Mouse (Mus musculus) embryonic facial prominence, embryonic 13.5 days (tissue): ENCODE data around the gene 6330409D20Rik. TPM values are rescaled to one million over a fixed set of nuclear protein-coding genes. Genes with fewer than 3 reads are reported as not detected.

ENCODE experiments used
- ATAC-seq: fragments of 200-750 bp; cut with Nextera tagmentation; 2 replicates; pipeline ENCODE4 v1.8.0; 2017; ENCODE audit warnings: low read depth; ENCODE audit not compliant: insufficient number of reproducible peaks, insufficient read depth, low FRiP score, low TSS enrichment
- H3K27ac ChIP-seq: fragments of 300-500 bp; sonication (generic); 2 replicates; pipeline ENCODE4 v1.5.1; 2015; ENCODE audit warnings: moderate library complexity, mild to moderate bottlenecking, inconsistent platforms
- H3K27me3 ChIP-seq: fragments of 300-500 bp; sonication (generic); 2 replicates; pipeline ENCODE4 v1.6.1; 2015; ENCODE audit warnings: mild to moderate bottlenecking, inconsistent platforms
- H3K36me3 ChIP-seq: fragments of 300-500 bp; sonication (generic); 2 replicates; pipeline ENCODE4 v1.6.1; 2015; ENCODE audit warnings: mild to moderate bottlenecking, inconsistent platforms
- H3K4me1 ChIP-seq: fragments of 300-500 bp; sonication (generic); 2 replicates; pipeline ENCODE4 v1.6.1; 2015; ENCODE audit warnings: inconsistent platforms
- H3K4me2 ChIP-seq: fragments of 300-500 bp; sonication (generic); 2 replicates; pipeline ENCODE4 v1.6.1; 2015; ENCODE audit warnings: moderate library complexity, mild to moderate bottlenecking, inconsistent platforms
- H3K4me3 ChIP-seq: fragments of 300-500 bp; sonication (generic); 2 replicates; pipeline ENCODE4 v1.5.1; 2015; ENCODE audit warnings: mild to moderate bottlenecking, inconsistent platforms
- H3K9ac ChIP-seq: fragments of 300-500 bp; sonication (generic); 2 replicates; pipeline ENCODE4 v1.6.1; 2015; ENCODE audit warnings: mild to moderate bottlenecking, inconsistent platforms
- H3K9me3 ChIP-seq: fragments of 300-500 bp; sonication (generic); 2 replicates; pipeline ENCODE4 v1.6.1; 2016; ENCODE audit warnings: inconsistent platforms
- WGBS: fragments of 180-500 bp; shearing (Covaris S2); methylation state at CpG from one replicate; pipeline ENCODE4 v1.1.7; 2015; ENCODE audit warnings: mixed read lengths; 5-methylcytosine and 5-hydroxymethylcytosine counted together
- polyA plus RNA-seq: library from polyadenylated mRNA; unstranded; fragments of >200 nt; fragmentation: Nextera tagmentation; extraction: Ambion mirVana; gene quantifications from 2 replicates; pipeline ENCODE4 v1.2.1, GENCODE M21; 2015

6330409D20Rik gene
- polyA plus RNA-seq: 0.34 and 0.58 TPM in 2 replicates

DNA sequence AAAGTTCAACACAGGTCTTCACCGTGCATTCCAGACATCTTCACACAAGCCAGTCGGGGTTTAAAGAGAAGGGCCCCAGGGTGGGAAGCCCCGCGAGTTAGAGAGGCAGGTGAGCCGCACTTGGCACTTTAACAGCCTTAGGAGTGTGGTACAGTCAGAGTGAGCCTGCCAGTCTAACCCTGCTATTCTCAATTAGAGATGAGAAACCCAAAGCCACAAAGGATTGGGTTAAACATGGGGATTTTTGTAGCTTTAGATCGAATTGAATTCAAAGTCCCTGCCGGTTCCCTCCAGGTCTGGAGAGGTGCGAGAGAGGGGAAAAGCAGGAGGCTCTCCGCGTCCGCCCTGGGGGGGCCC, at the start of gene 6330409D20Rik:
TSS of gene 6330409D20Rik (minus strand) at position 101 of the 357 bp plus-strand sequence.
- Histone ChIP-seq H3K4me2 (peak within 1 kb of the TSS; percentile 91), H3K9ac (peak within 1 kb of the TSS; percentile 66), H3K9me3 (no peaks in the 10 kb centered on the region), H3K27ac (no peak within 1 kb of the TSS), H3K36me3 (peaks cover 15% of the 10 kb centered on the region), H3K4me3 (peak within 1 kb of the TSS; percentile 48), H3K27me3 (peaks cover 32% of the 10 kb centered on the region), H3K4me1 (peaks cover 20% of the 10 kb centered on the region)
- WGBS: 5% methylated on average over 11 of the region's 11 CpGs
- ATAC-seq: no peak

DNA sequence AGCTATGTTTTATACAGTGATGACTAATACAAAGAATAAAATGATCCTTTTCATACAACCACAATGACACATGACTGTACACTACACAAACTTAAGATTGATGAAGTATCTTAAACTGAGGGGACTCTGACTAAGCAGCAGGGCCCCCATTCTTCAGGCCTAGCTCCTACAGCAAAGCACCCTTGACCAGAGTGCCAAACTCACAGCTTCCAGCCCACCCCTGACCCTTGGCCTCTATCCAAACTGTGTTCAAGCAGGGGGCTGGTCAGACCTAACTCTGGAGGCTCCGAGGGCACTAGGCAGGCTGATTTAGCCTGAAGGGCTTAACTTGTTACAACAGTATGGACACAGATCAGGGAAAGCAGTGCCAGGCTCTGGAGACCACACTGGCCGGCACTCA, 47.8 kb upstream of the 6330409D20Rik start:
- ATAC-seq: no peak
- no peak overlapping the region; the same call in 1 of the 2 replicates for H3K9ac ChIP-seq
- no peak overlapping the region for H3K27ac ChIP-seq
- no peaks in the 10 kb centered on the region for H3K27me3 ChIP-seq
- peaks cover 18% of the 10 kb centered on the region for H3K36me3 ChIP-seq
- H3K4me3 ChIP-seq: no peak overlapping the region
- WGBS: 30% methylated on average over 2 of the region's 2 CpGs
- no peak overlapping the region for H3K4me2 ChIP-seq
- H3K9me3 ChIP-seq: no peaks in the 10 kb centered on the region; the same call in 1 of the 2 replicates
- peaks cover 6% of the 10 kb centered on the region; the same call in 1 of the 2 replicates for H3K4me1 ChIP-seq

DNA sequence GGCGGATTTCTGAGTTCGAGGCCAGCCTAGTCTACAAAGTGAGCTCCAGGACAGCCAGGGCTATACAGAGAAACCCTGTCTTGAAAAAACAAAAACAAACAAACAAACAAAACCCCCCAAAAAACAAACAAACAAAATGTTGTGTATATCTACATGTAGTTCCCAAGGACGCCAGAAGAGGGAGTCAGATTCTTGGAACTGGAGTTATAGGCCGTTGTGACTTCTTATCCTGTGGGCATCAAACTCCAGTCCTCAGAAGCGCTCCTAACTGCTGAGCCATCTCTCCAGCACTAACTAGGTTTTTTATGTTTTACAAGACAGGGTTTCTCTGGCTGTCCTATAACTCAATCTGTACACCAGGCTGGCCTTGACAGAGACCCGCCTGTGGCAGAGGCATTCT, 46.4 kb upstream of the 6330409D20Rik start:
- WGBS: 64% methylated on average over 6 of the region's 6 CpGs
- Histone ChIP-seq H3K27ac (no peak overlapping the region), H3K9ac (no peak overlapping the region), H3K4me1 (peaks cover 6% of the 10 kb centered on the region; the same call in 1 of the 2 replicates), H3K4me2 (no peak overlapping the region), H3K9me3 (no peaks in the 10 kb centered on the region; the same call in 1 of the 2 replicates), H3K27me3 (no peaks in the 10 kb centered on the region), H3K36me3 (peaks cover 16% of the 10 kb centered on the region), H3K4me3 (no peak overlapping the region)
- no peak for ATAC-seq

DNA sequence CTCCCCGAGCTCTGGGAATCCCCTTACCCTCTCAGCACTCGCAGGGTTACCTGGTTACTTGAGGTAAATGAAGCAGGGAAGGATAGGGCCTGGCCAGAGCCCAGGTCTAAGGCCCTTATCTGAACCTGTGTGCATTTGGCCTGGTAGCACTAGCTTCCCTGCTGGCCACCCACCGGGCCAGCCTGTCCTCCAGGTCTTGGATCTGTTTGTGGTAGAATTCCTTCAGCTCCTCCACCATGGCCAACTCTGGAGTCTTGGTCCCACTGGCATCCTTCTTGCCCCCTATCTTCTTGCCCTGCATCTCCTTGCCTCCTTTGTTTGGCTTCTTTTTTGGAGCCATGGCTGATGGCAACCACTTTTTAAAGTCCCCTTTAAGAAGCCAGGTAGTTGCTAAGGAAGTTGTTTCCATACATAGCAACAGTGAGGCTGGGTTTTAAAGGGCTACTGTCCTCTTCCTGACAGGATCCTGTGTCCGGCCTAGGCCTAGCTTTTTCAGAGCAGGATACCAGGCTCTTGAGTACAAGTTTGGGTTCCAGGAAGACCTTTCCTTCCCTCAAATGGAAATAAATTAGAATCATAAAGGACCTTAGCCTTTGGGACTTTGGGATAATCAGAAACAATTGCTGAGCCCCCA, 43.3 kb upstream of the 6330409D20Rik start, which contains the start of gene Cfap157:
TSS of gene Cfap157 (minus strand) at position 381 of the 634 bp plus-strand sequence.
- no peaks in the 10 kb centered on the region for H3K36me3 ChIP-seq
- ATAC-seq: no peak

DNA sequence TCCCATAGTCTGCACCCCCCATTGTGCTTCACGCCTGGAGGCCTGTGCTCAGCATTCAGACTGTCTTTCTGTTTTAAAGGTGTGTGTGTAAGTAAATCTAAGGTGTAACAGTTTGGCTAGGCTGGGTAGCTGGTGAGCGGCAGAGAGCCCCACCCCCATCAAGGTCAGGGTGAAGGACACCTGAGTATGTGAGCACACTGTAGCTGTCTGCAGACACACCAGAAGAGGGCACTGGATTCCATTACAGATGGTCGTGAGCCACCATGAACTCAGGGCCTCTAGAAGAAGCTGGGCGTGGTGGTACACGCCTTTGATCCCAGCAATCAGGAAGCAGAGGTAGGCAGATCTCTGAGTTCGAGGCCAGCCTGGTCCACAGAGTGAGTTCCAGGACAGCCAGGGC, 40.9 kb upstream of the 6330409D20Rik start:
- Histone ChIP-seq H3K27me3 (no peaks in the 10 kb centered on the region), H3K4me2 (no peak overlapping the region), H3K9ac (no peak overlapping the region), H3K4me1 (peaks cover 6% of the 10 kb centered on the region; the same call in 1 of the 2 replicates), H3K9me3 (no peaks in the 10 kb centered on the region), H3K4me3 (no peak overlapping the region), H3K36me3 (no peaks in the 10 kb centered on the region), H3K27ac (no peak overlapping the region)
- WGBS: 71% methylated on average over 6 of the region's 6 CpGs
- ATAC-seq: no peak

More for the DNA sequence above, 43.3 kb upstream of the 6330409D20Rik start, which contains the start of gene Cfap157:
- WGBS: 61% methylated on average over 4 of the region's 4 CpGs
- no peak within 1 kb of the TSS for H3K27ac ChIP-seq
- H3K9me3 ChIP-seq: no peaks in the 10 kb centered on the region; the same call in 1 of the 2 replicates
- H3K4me2 ChIP-seq: no peak within 1 kb of the TSS
- no peaks in the 10 kb centered on the region for H3K27me3 ChIP-seq
- no peak within 1 kb of the TSS for H3K9ac ChIP-seq
- peaks cover 6% of the 10 kb centered on the region; the same call in 1 of the 2 replicates for H3K4me1 ChIP-seq
- H3K4me3 ChIP-seq: no peak within 1 kb of the TSS

DNA sequence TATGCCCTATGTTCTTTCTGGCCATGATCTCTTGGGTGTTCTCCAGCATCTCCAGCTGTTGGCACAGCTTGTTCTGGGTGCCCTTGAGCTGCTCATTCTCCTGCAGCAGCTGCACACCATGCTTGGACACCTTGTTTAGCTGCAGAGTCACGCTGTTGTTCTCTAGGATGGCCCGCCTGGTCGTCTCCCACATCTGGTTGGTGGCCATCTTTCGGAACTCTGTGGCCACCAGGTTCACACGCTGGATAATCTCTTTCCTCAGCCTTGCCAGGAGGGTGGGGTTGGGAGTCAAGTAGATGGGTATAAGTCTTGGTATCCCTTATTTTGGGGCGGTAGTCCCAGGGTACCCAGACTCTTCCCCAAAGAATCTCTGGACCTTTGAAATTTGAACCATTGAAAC, 38.9 kb upstream of the 6330409D20Rik start:
- H3K27ac ChIP-seq: no peak overlapping the region
- H3K9ac ChIP-seq: no peak overlapping the region
- WGBS: 88% methylated on average over 6 of the region's 6 CpGs
- H3K4me3 ChIP-seq: no peak overlapping the region
- H3K4me1 ChIP-seq: peaks cover 19% of the 10 kb centered on the region
- ATAC-seq: no peak
- H3K4me2 ChIP-seq: no peak overlapping the region
- H3K9me3 ChIP-seq: no peaks in the 10 kb centered on the region
- peaks cover 6% of the 10 kb centered on the region; the same call in 1 of the 2 replicates for H3K27me3 ChIP-seq
- H3K36me3 ChIP-seq: no peaks in the 10 kb centered on the region

DNA sequence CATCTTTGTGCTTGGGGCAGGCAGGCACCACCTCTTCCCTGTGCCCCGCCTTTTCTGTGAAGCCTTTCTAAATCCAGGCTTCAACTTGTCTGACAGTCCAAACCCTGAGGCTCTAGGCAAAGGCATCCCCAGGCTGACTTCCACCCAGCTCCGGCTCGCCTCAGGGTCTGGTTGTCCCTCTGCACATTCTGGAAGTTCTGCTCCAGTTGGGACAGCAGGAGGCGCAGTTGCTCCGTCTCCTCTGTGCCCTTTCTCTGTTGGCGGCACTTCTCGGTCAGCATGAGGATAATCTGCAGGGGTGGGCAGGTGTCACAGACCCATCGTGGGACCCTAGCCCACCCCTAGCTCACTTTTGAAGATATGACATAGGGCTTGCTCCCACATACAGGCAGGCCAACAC, 38.3 kb upstream of the 6330409D20Rik start:
- Histone ChIP-seq H3K36me3 (no peaks in the 10 kb centered on the region), H3K9ac (no peak overlapping the region), H3K4me3 (no peak overlapping the region), H3K4me2 (no peak overlapping the region), H3K9me3 (no peaks in the 10 kb centered on the region), H3K27me3 (peaks cover 6% of the 10 kb centered on the region; the same call in 1 of the 2 replicates), H3K4me1 (peaks cover 16% of the 10 kb centered on the region), H3K27ac (no peak overlapping the region)
- WGBS: 19% methylated on average over 8 of the region's 8 CpGs
- no peak for ATAC-seq

DNA sequence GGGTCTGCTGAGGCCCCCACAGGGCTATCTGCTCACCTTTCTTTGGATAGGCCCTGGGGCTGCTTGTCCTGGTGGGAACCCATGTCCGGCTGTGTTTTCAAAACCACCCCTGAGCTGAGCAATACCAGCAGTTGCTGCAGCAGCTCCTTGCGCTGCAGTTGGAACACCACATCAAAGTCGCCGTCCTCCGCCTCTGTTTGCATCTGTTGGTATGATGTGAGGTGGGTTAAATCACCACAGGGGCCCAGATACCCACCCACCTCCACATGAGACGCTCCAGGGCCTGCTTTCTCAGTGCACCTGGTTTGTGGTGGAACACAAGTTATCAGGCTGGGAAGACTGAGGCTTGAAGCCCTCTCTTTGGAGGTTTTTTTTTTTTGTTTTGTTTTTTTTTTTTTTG, 37.3 kb upstream of the 6330409D20Rik start:
- Histone ChIP-seq H3K9ac (no peak overlapping the region), H3K27ac (no peak overlapping the region), H3K9me3 (no peaks in the 10 kb centered on the region), H3K4me1 (peaks cover 13% of the 10 kb centered on the region), H3K4me3 (no peak overlapping the region), H3K36me3 (no peaks in the 10 kb centered on the region), H3K4me2 (no peak overlapping the region), H3K27me3 (peaks cover 6% of the 10 kb centered on the region; the same call in 1 of the 2 replicates)
- 87% methylated on average over 6 of the region's 6 CpGs for WGBS
- no peak for ATAC-seq

DNA sequence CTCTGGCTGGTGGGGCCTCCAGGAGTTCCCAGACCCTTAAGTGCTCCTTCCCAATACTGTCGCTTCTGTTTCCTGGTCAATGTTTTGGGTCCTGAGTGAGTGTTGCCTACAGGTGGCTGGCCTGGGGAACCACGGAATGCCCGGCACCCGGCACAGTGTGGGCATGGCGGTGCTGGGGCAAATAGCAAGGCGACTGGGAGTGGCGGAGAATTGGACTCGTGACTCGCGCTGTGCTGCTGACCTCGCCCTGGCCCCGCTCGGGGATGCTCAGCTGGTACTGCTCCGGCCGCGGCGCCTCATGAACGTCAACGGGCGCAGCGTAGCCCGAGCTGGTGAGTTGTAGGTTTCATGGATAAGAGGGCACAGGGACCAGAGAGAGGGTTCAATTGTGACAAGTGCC, 35.4 kb upstream of the 6330409D20Rik start:
- H3K4me1 ChIP-seq: peaks cover 13% of the 10 kb centered on the region
- ATAC-seq: no peak

DNA sequence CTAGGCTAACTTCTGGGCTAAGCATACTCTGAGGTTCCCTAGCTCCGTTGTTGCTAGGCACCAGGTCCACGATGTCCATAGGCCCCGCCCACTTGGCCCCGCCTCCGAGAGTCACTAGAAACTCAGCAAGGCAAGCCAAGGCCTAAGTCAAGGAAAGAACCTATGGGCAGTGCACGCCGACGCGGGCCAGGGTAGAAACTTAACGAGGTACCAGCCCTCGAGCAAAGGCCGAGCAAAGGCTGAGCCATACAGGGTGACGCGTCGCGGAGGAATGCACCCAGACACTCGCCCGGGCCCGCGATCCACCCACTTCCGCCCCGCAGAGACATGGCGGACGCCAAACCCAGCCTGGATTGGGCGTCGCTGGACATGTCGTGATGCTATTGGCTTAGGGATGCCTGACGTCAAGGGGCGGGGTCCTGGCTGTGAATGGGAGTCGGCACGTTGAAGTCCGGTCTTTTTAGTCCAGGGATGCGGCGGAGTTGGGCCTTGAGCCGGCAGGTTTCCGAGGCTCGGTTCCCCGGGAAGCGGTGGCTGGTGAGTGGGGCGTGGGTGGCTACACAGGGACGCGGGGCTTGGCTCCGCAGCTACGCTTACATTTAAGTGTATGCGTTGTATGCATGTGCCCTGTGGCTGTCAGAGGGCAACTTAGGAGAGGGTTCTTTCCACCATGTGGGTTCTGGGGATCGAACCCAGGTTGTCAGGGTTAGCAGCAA, 34.7 kb upstream of the 6330409D20Rik start, which contains the start of the genes Ttc16 and Ptrh1:
TSS of gene Ttc16 (minus strand) at position 275 of the 716 bp plus-strand sequence.
TSS of gene Ptrh1 (plus strand) at position 428 of the 716 bp plus-strand sequence.
- H3K36me3 ChIP-seq: no peaks in the 10 kb centered on the region
- H3K27ac ChIP-seq: peak within 1 kb of the TSS; percentile 64; the same call in 1 of the 2 replicates
- peak; percentile 90 for ATAC-seq
- peak within 1 kb of the TSS; percentile 68 for H3K9ac ChIP-seq
- H3K4me2 ChIP-seq: peak within 1 kb of the TSS; percentile 82
- no peaks in the 10 kb centered on the region for H3K9me3 ChIP-seq
- peaks cover 6% of the 10 kb centered on the region; the same call in 1 of the 2 replicates for H3K27me3 ChIP-seq
- peak within 1 kb of the TSS; percentile 61 for H3K4me3 ChIP-seq
- H3K4me1 ChIP-seq: peaks cover 13% of the 10 kb centered on the region
- WGBS: under 1% methylated on average over 46 of the region's 46 CpGs

More for the DNA sequence above, 35.4 kb upstream of the 6330409D20Rik start:
- H3K27ac ChIP-seq: no peak overlapping the region
- no peaks in the 10 kb centered on the region for H3K36me3 ChIP-seq
- peak overlapping the region; percentile 68 for H3K9ac ChIP-seq
- 16% methylated on average over 22 of the region's 22 CpGs for WGBS
- peaks cover 6% of the 10 kb centered on the region; the same call in 1 of the 2 replicates for H3K27me3 ChIP-seq
- peak overlapping the region; percentile 61 for H3K4me3 ChIP-seq
- no peaks in the 10 kb centered on the region for H3K9me3 ChIP-seq
- peak overlapping the region; percentile 82 for H3K4me2 ChIP-seq

DNA sequence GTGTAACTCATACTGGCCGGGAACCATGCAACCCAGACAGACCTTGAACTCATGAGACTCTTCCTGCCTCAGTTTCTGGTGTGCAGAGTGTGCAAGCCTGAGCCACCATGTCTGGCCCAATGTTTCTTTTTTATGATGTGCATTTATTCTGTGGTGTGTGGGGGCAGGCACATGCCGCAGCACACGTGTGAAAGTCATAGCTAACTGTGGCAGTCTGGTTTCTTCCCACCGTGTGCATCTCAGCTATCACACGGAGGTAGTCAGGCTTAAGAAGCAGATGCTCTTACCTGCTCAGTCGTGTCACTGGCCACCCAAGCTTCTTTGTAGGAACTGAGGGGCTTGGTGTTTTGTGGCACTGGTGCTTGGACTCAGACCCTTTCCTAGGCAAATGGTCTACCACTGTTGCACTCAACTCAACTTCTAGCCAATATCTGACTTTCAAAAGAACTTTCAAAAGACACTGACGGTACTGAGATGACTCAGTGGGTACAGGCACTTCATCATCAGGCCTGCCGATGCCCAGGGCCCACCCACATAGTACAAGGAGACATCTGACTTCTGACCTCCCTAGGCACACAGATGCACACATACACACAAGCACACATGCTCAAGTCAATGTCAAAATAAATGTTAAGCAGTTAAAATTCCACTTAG, 31.9 kb upstream of the 6330409D20Rik start:
- WGBS: 73% methylated on average over 8 of the region's 8 CpGs
- H3K9me3 ChIP-seq: no peaks in the 10 kb centered on the region
- no peak for ATAC-seq
- no peaks in the 10 kb centered on the region for H3K36me3 ChIP-seq
- H3K27ac ChIP-seq: no peak overlapping the region
- H3K9ac ChIP-seq: no peak overlapping the region
- H3K4me1 ChIP-seq: peaks cover 13% of the 10 kb centered on the region
- no peak overlapping the region for H3K4me2 ChIP-seq
- no peak overlapping the region for H3K4me3 ChIP-seq
- peaks cover 6% of the 10 kb centered on the region; the same call in 1 of the 2 replicates for H3K27me3 ChIP-seq
